Mouse (Mus musculus) G1E-ER4 (cell line): ENCODE data around the gene Pxylp1. TPM values are rescaled to one million over a fixed set of nuclear protein-coding genes. Genes with fewer than 3 reads are reported as not detected.

Source experiments
- GATA1 ChIP-seq: IDR thresholded peaks from one replicate; pipeline ENCODE4 v1.8.0; 2012; ENCODE audit warnings: low read length, inconsistent platforms
- polyA plus RNA-seq: library from polyadenylated mRNA; stranded (reverse); fragments of >175 nt; gene quantifications from 2 replicates; pipeline ENCODE4 v1.2.3, GENCODE M21; 2012

Pxylp1 gene
- polyA plus RNA-seq, 1 experiment = not detected

GRCm38 (mm10) chr9:96899004-96899403 is 6.5 kb upstream of the Pxylp1 start:
- no peak for TF ChIP-seq GATA1

GRCm38 (mm10) chr9:96896690-96897089 is 4.2 kb upstream of the Pxylp1 start:
- TF ChIP-seq GATA1 = no peak

DNA sequence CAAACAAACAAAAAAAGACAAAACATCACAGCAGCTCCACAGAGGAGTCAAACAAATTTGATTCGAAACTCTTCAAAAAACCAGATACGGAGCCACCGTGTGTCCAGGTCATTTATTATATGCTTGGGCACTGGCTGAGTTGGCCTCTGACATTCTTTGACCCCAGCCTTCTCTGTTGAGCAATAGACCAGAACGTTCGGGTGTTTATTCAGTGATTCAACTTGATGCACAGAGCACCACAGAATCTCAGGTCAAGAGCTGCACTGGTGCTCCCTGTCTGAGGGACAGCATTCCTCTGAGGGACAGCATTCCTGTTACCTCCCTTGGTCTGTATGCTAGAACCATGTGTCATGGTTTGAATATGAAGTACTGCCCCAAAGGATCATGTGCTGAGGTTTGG is 1.1 kb upstream of the Pxylp1 start:
- TF ChIP-seq GATA1 = no peak

- no peak for TF ChIP-seq GATA1
Measured at GRCm38 (mm10) chr9:96891341-96892330, 833 bp downstream of the Pxylp1 start.

GRCm38 (mm10) chr9:96890756-96891155 is 1.7 kb downstream of the Pxylp1 start:
- no peak for TF ChIP-seq GATA1

GRCm38 (mm10) chr9:96890266-96890665 is 2.2 kb downstream of the Pxylp1 start:
- no peak for TF ChIP-seq GATA1

- TF ChIP-seq GATA1 = no peak
Measured at GRCm38 (mm10) chr9:96889345-96890021, 3.0 kb downstream of the Pxylp1 start.

DNA sequence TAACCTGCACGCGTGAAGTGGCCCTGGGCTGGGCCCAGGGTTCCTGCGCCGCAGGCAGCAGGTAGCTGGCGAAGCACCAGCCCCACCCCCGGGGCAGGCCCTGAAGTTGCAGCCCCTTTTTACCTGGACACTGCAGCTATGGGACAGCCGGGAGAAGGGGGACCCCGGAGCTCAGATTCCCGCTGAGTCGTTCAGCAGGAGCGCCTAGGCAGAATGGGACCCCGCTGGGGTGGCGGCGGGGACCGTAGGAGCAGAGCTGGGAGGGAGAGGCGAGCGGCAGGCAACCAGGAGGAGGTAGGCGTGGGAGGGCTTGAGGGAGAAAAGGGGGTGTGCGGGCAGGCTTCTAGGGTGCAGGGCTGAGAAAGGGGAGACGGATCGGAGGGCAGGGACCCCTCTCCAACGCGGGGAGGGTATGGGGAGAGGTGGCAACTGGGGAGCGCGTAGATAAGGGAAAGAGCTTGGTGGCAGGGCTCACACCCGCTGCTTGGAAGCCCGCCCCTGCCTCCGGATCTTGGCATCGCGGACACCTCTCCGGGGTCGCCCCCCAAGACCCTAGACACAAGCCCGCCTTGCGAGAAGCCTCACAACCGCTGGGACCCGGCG is 3.6 kb downstream of the Pxylp1 start:
- no peak for TF ChIP-seq GATA1

- no peak for TF ChIP-seq GATA1
Measured at GRCm38 (mm10) chr9:96887954-96888353, 4.5 kb downstream of the Pxylp1 start.

GRCm38 (mm10) chr9:96887492-96887891 is 5.0 kb downstream of the Pxylp1 start:
- TF ChIP-seq GATA1 = no peak

GRCm38 (mm10) chr9:96885781-96886180 is 6.7 kb downstream of the Pxylp1 start:
- no peak for TF ChIP-seq GATA1

GRCm38 (mm10) chr9:96882496-96883265 is 9.8 kb downstream of the Pxylp1 start:
- no peak for TF ChIP-seq GATA1

DNA sequence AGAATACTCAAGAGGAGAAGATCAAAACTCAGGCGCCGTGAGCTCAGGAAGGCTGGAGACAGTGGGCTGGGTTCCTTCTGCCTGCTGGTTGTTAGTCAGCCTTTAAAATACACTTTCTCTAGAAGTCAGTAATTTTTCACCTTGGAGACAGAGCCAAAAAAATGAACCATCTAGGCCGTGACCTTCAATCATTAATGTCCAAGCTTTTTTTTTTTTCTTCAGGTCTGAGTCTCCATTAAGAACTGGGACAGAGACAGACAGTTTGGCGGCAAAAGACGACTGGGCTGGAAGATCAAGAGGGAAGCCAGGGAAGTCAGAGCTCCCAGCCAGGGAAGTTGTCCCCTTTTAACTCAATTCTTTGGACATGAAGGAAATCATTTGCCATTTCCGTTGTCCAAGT is 10.6 kb downstream of the Pxylp1 start:
- no peak for TF ChIP-seq GATA1

GRCm38 (mm10) chr9:96879024-96879423 is 13.4 kb downstream of the Pxylp1 start:
- TF ChIP-seq GATA1 = no peak

GRCm38 (mm10) chr9:96878464-96878863 is 14.0 kb downstream of the Pxylp1 start:
- no peak for TF ChIP-seq GATA1
